ENCODE assay signal across 8 mouse cellular contexts in the genomic region with DNA sequence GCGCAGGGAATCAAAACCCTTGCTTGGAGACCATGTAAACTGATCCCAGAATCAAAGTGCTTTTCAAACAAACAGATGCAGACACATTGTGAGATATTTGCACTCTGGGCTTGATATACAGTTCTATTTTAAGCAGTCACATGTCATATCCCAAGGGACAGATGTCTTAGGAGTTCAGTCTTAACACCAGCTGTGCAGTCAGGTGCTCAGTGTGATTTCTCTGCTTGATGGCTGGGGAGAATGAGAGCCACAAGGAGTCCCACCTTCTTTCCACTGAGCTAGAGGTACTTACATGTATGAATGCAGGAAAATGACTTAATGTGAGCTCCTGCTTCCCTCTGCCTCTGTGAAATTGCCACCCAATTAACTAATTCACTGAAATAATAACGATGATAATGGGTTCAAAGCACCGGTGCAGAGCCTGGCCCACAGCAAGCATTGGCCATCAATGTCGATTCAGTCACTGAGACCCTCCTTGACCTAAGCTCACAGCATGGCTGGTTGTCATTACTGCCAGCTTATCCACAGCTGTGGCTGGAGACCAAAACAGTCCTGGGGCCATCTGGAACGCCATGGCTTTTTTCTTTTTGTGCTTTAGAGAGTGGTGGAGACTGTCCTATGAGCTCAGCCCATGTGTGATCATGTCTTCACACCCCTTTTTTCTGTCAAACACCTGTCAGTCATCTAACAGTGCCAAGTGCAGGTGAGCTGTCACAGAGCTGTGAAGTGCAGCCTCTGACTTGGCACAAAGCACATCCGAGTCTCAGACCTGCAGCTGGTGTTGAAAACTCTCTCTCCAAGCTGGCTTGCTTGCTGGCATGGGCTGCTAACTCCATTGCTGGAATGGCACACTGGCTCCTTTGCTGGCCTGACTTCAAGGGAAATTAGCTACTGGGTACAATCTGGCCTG.
DNase-seq lines count a peak whose midpoint lies in the region; ATAC-seq and TF ChIP-seq lines count a peak whose summit lies in the region.

No protein-coding gene starts in this region.

- H3K4me1 ChIP-seq in kidney, adult 2 months (ENCODE audit: control insufficient read depth, insufficient read depth, low read length) = no peaks in the 10 kb centered on the region
- no peaks in the 10 kb centered on the region for H3K4me1 ChIP-seq in kidney, embryonic 15.5 days
- H3K4me1 ChIP-seq in forebrain, embryonic 15.5 days = peaks cover 14% of the 10 kb centered on the region
- H3K4me1 ChIP-seq in cerebellum, adult 2 months (ENCODE audit: control insufficient read depth, insufficient read depth, low read length) = no peaks in the 10 kb centered on the region

- H3K9me3 ChIP-seq in kidney, embryonic 15.5 days (replicated peaks) = no peaks in the 10 kb centered on the region
- H3K9me3 ChIP-seq in forebrain, embryonic 15.5 days = no peaks in the 10 kb centered on the region

- peak; percentile 31 for DNase-seq in kidney, adult 2 months
- peak; percentile 22 to 44 for DNase-seq in layer of hippocampus, adult 2 months (ENCODE audit: low spot score in 2 of 2)
- peak; percentile 25 for DNase-seq in retina, postnatal 1 day
- DNase-seq in thymus, postnatal 4 days = no peak
- DNase-seq in lung, adult 18-20 months = no peak
- DNase-seq in cerebellum, adult 2 months = no peak

- H3K4me3 ChIP-seq in kidney, adult 2 months (ENCODE audit: insufficient read depth, low read depth, low read length) = no peak overlapping the region
- no peak overlapping the region for H3K4me3 ChIP-seq in kidney, embryonic 15.5 days (replicated peaks)
- no peak overlapping the region for H3K4me3 ChIP-seq in forebrain, embryonic 15.5 days
- no peak overlapping the region for H3K4me3 ChIP-seq in layer of hippocampus, adult 2 months
- H3K4me3 ChIP-seq in cerebellum, adult 2 months (replicated peaks; ENCODE audit: insufficient read depth, low read depth, low read length) = no peak overlapping the region

- no peaks in the 10 kb centered on the region for H3K36me3 ChIP-seq in kidney, adult 2 months (ENCODE audit: control insufficient read depth, insufficient read depth, low read length)
- H3K36me3 ChIP-seq in kidney, embryonic 15.5 days = no peaks in the 10 kb centered on the region
- no peaks in the 10 kb centered on the region for H3K36me3 ChIP-seq in forebrain, embryonic 15.5 days

- no peak for ATAC-seq in kidney, embryonic 15.5 days (replicated peaks; ENCODE audit: low FRiP score)
- peak; percentile 94 for ATAC-seq in forebrain, embryonic 15.5 days (replicated peaks)

- TF ChIP-seq POLR2A in kidney, adult 2 months (IDR thresholded peaks at IDR 0.05; ENCODE audit: low read depth, low read length) = no peak
- TF ChIP-seq POLR2A in cerebellum, adult 2 months (IDR thresholded peaks at IDR 0.05; ENCODE audit: borderline replicate concordance, insufficient read depth, low read length) = no peak

- H3K4me2 ChIP-seq in kidney, embryonic 15.5 days = no peak overlapping the region
- H3K4me2 ChIP-seq in forebrain, embryonic 15.5 days (replicated peaks) = no peak overlapping the region

- TF ChIP-seq CTCF in kidney, adult 2 months (conservative IDR thresholded peaks at IDR 0.05; ENCODE audit: insufficient read depth, insufficient read length, low read depth, low read length) = no peak
- no peak for TF ChIP-seq CTCF in layer of hippocampus, adult 2 months (conservative IDR thresholded peaks at IDR 0.05)
- no peak for TF ChIP-seq CTCF in cerebellum, adult 2 months (IDR thresholded peaks at IDR 0.05; ENCODE audit: borderline replicate concordance, insufficient read depth, low read depth, low read length)

- 66% methylated on average over 6 of the region's 6 CpGs for WGBS in kidney, adult 2 months
- 71% methylated on average over 6 of the region's 6 CpGs for whole genome bisulfite sequencing in kidney, embryonic 15.5 days
- WGBS in forebrain, embryonic 15.5 days = 29% methylated on average over 6 of the region's 6 CpGs
- WGBS in cerebellum, adult 2 months = 12% methylated on average over 6 of the region's 6 CpGs

- no peaks in the 10 kb centered on the region for H3K27me3 ChIP-seq in kidney, adult 2 months (replicated peaks; ENCODE audit: control insufficient read depth, insufficient read depth, low read length)
- H3K27me3 ChIP-seq in kidney, embryonic 15.5 days = no peaks in the 10 kb centered on the region
- H3K27me3 ChIP-seq in forebrain, embryonic 15.5 days = no peaks in the 10 kb centered on the region
- H3K27me3 ChIP-seq in cerebellum, adult 2 months (ENCODE audit: control insufficient read depth, insufficient read depth, low read length) = no peaks in the 10 kb centered on the region

- no peak overlapping the region for H3K9ac ChIP-seq in kidney, embryonic 15.5 days
- no peak overlapping the region for H3K9ac ChIP-seq in forebrain, embryonic 15.5 days (replicated peaks)

- no peak overlapping the region for H3K27ac ChIP-seq in kidney, adult 2 months (ENCODE audit: insufficient read depth, low read depth, low read length)
- no peak overlapping the region for H3K27ac ChIP-seq in kidney, embryonic 15.5 days
- H3K27ac ChIP-seq in forebrain, embryonic 15.5 days (replicated peaks) = peak overlapping the region; percentile 58
- no peak overlapping the region for H3K27ac ChIP-seq in layer of hippocampus, adult 2 months
- H3K27ac ChIP-seq in cerebellum, adult 2 months (ENCODE audit: insufficient read depth, low read length) = no peak overlapping the region

Comparison
In these comparisons a context has a peak if more than half of its experiments do, and no peak if none do; other contexts are left out.
1. DNase-seq: peak in kidney, adult 2 months (single experiment), layer of hippocampus, adult 2 months (2 of 2) and retina, postnatal 1 day (single experiment); none in thymus, postnatal 4 days (single experiment), lung, adult 18-20 months (0 of 2) and cerebellum, adult 2 months (0 of 2).